Mouse (Mus musculus): ENCODE measurements around the gene Sowaha.
A peak's percentile ranks its signal among the peaks of the same experiment; 100 is the strongest.

Gene Sowaha

DNA sequence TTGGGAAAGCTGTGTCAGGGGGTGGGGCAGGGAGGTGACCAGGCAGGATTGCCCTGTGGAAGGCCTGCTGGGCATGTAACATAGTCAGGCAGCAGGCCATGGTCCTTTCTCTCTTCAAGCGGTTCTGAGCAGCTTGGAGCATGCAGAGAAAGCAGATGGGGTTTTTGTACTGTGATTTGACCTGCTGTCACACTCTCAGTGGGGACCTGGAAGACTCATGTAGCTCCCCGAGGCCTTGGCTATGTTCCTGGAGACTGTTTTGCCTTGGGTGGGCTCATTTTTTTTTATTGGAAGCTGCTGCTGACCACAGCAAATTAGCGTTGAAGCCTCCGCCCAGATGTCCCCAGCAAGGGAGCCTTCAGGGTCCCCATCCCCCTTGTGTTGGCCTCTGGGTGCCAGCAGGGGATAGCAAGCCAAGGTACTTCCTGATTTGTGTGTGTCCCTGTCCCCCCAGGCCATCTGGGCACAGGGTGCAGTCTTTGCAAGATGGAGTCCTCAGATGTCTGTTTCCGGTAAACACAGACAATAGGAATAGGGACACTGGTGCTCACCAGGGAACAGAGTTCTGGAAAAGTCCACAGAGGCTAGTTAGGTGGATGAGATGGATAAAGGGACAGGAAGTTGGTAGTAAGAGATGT is 25.1 kb upstream of the Sowaha start:
- DNase-seq (ENCODE audit: extremely low read depth, low read depth) = no peak

DNA sequence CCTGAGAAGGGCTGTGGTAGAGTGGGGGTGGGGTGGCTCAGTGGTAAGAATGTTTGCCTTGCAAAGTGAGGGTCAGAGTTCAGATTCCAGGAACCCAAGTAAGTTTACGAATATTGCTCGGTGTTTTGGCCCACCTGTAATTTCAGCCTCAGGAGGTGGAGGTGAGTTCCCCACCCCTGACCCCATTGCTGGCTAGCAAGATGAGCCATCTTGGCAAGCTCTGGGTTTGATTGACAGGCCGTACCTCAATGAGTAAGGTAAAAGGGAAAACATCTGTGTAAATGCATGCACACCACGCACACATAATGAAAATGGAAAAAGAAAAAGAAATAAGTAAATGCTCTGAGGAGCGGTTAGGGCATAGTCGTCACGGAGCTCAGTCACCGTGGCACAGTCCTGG is 24.3 kb upstream of the Sowaha start:
- no peak for DNase-seq (ENCODE audit: extremely low read depth, low read depth)

DNA sequence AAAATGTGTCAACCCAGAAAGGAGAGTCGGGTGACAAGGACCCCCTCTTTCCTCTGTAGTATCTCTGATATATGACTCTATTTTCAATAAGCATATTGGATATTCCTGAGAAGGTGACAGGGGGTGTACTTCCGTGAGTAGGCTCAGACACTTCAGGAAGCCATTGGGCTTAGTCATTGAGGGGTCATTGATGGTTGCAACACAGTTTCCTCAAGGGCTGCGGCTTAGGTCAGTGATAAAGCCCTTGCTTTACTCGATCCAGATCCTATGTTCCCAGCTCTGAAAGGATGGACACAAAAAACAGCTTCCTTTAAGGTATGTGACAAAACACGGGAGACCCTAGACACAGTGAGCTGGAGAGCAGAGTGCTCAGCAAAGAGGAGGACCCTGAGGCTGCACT is 23.7 kb upstream of the Sowaha start:
- DNase-seq (ENCODE audit: extremely low read depth, low read depth) = no peak

DNA sequence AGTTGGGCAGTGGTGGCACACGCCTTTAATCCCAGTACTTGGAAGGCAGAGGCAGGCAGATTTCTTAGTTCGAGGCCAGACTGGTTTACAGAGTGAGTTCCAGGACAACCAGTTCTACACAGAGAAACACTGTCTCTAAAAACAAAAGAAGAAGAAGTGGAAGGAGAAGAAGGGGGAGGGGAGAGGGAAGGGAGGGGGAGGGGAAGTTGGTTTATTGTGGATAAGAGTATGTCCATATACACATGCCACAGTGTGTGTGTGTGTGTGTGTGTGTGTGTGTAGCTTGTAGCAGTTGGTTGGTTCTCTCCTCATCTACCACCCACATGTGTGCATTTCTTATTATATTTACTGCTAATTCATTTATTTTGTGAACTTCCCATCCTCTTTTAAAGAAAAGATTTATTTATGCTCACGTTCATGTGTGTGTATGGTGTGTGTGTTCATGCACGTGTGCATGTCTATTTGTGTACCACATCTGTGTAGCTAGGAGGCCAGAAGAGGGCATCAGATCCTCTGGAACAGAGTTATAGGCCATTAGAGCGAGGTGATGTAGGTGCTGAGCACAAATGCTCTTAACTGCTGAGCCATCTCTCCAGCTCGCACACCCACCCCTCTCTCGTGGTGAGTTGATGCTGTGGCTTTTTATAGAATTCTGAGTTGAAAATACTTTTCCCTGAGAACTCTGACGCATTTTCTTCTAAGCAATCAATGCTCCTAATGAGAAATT is 22.1 kb upstream of the Sowaha start:
- no peak for DNase-seq (ENCODE audit: extremely low read depth, low read depth)

DNA sequence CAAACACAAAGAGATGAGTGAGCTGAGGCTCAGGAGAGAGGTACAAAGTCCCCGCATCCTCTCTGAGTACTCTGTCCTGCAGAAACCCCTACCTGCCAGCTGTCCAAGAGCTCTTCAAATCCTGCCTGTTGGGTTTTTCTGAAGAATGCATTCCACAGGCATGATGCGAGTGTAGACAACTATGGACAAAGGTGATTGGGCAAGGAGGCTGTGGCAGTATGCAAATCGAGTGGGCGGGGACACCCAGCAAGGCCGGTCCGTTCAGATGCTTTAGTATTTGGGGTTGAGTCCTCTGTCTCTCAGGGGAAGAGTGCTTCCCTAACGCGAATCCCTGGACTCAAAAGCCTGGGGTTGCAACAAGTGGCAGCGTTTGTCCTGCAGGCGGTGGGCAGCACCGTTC is 20.5 kb upstream of the Sowaha start:
- DNase-seq (ENCODE audit: extremely low read depth, low read depth) = no peak

DNA sequence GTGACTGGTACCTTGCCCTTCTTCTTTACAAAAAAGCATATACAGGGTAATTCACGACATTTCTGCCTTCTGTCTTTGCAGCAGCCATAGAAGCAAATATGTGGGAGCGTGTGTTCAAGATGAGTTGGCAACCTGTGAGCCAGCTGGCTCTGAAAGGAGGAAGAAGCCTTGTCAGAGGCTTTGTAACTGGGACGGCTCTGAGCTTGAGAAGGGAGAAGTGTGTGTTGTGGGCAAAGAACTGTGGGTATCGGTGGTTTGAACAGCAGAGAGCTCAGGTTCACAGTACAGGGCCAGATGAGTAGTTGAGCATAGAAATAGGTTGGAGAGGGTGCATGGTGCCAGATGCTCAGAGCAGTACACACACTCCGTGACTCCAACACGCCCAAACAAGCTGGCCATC is 16.9 kb upstream of the Sowaha start:
- DNase-seq (ENCODE audit: extremely low read depth, low read depth) = no peak

DNA sequence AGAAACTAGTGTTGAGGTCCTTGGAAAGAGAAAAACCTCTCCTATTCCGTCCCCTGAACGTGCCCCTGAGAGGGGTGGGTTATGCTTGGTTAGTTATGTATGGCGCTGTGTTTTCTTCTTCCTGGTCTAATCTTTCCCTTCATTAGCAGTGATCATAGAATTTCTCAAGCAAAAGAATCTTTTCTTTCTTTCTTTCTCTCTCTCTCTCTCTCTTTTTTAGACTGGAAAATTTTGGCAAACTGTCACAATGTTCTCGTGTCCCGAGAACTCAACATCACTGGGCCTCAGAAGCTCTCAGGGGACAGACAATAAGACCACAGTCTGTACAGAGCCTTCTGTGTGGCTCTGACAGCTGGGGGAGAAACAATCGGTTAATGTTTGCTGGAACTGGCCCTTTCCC is 15.3 kb upstream of the Sowaha start:
- no peak for DNase-seq (ENCODE audit: extremely low read depth, low read depth)

DNA sequence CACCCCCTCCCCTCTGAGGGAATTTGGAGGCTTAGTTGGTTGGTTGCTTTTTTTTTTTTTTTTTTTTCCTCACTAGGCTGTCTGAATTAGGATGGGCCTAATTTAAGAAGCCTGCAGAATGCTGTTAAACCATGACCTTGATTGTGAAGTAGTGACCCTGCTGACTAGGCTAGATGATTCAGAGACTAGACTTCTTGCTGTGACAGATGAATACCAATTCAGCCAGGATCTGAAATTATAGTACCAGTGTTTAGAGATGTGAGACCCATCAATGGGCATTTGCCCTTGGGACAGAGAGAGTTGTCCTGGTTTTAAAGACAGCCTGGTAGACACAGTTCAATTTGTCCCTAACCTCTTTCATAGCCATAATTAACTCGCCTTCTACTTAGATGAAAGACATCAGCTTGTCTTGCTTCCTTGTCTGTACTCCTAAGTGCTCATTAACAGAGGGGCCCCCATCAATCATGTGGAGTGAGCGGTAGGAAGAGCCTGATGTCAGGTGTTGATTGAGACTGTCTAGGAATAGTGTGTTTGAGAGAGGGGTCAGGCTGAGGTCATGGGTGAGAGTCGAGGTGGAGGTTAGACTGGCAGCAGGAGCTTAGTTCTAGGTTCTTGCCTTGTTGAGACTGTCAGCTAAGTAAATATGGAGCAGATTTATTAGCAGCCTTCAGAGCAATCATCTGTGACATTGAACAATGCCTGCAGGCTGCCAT is 13.3 kb upstream of the Sowaha start:
- no peak for DNase-seq (ENCODE audit: extremely low read depth, low read depth)

DNA sequence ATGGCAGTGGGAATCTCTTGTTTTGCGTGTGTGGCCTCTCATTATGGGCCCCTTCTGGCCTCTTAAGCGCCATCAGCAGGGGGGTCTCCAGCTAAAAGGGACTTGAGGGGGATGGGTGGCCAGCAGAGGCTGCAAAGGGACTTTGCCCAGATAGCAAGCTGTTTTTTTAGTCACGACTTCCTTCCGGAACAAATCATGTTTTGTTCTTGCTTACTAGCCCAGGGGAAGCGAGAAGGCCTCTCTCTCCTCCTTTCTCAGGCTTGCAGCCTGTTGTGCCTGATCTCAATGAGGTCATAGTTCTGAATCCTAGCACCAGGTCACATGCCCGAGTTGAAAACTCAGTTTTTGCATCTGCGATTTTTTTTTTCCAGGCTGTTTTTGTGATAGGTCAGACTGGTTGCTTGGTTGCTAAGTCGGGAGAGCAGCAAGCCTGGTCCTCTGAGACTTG is 11.9 kb upstream of the Sowaha start:
- DNase-seq (ENCODE audit: extremely low read depth, low read depth) = no peak

DNA sequence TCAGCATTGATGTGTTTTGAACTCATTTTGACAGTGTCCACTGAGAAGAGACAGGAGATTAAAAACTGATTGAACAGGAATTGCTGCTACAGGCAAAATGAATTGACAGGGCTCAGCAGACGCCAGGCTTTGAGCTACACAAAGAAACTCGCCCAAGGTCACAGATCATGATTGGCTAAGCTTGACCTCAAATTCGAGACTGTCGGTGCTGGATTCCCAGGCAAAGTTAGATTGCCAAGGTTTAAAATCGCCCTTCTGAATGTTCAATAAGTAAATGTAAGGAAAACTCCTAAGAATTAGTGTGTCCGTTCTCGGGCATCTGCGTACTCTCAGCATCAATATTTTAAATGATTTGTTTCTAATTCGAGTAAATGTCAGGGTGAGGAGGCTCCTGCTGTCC is 9.3 kb upstream of the Sowaha start:
- no peak for DNase-seq (ENCODE audit: extremely low read depth, low read depth)

DNA sequence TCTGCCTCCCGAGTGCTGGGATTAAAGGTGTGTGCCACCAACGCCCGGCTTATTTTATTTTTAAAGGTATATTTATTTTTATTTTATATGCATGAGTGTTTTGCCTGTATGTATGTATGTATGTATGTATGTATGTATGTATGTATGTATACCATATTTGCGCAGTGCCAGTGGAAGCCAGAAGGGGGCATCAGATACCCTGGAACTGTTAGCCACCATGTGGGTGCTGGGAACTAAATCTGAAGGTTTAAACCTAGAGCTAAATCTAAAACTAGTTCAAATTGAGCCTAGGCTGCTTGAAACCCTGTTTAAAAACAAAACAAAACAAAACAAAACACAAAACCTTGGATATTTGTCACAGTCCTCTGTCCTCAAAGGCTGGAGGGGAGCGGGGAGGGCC is 8.9 kb upstream of the Sowaha start:
- no peak for DNase-seq (ENCODE audit: extremely low read depth, low read depth)

DNA sequence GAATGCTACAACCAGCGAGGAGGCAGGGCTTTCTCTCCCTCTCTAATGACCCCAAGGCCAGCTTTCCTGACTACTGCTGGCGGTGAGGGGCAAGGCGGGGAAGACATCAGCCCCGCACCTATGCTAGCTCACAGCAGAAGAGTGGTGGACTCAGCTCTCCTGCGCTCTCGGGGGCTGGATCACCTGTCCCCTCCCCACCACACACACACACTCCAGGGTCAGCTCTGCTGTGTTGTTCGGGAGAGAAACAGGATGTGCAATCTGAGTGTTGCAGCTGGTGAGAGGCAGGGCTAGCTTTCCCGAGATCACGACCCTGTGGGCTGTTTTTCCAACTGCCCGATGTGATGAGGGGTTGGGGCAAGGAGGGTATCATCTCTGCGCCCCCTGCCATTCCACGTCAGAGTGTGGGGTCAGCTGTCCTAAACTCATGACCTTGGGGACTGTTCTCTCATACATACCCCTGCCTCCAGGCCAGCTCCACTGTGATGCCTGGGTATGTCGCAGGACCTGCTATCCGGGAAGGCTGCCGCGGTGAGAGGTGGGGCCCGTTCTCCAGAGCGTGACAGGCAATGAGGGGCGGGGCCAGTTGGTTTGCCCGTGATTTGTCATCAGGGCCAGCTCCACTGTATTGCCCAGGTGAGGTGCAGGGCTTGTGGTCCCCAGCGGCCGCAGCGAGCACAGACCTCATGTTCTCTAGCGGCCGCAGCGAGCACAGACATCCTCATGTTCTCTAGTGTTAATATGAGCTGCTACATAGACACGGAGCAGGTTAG is 6.9 kb upstream of the Sowaha start:
- DNase-seq (ENCODE audit: extremely low read depth, low read depth) = no peak

DNA sequence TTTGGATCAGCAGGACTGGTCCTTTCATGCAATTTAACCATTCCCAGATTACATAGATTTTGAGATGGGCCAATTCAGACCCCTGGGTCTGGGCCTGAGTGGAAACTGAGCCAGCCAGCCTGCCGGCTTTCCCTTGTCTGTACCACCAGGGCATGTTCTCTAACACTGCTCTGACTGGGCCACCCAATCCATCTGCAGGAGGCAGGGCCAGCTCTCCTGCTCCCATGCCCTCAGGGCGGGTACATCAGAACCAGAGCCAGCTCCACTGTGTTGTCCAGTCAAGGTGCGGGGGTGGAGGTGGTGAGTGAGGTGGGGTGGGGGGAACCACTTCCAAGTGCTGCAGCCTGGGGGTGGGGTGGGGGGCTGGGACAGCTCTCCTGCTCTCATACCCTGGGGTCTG is 6.3 kb upstream of the Sowaha start:
- DNase-seq (ENCODE audit: extremely low read depth, low read depth) = no peak

DNA sequence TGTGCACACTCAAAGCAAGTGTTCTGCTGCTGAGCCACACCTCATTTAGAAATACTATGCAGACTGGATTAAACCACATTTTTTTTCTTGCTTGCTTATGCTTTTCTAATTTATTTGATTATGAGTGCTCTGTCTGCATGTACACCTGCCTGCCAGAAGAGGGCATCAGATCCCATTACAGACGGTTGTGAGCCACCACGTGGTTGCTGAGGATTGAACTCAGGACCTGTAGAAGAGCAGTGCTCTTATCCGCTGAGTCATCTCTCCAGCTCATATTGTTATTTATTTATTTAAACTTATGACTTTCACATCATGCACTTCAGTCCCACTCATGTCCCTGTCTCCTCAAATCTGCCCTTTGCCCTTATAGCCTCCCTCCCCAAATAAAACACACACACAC is 5.6 kb upstream of the Sowaha start:
- no peak for DNase-seq (ENCODE audit: extremely low read depth, low read depth)

DNA sequence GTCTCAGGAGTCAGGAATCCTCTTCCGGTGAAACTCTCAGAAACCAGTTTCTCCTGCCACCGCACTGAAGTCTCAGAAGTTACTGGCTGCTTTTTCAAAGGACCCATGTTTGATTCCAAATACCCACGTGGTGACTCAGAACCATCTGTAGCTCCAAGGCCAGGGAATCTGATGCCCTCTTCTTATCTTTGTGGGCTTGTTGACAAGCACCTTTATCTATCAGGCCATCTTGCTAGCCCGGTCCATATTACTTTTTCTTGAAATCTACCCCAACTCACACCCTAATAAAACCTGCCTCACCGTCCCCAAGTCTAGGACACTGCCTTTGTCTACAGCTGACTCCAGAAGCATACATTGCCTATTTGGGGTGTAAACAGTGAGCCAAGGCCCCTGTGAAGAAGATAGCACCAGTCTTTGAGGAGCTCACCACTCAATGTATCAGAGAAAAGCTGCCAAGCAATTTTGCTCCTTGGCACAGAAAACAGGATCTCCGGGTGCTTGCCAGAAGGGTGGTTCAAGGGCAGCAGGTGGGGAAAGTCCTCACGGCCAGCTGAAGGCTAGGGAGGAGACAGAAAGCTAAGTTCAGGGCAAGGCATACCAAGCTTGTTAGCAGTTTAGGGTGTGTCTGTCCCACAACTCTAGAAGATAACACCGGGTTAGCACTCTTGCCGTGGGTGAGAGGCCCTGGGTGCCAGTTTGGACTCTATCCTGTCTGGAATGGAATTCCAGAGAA is 3.3 kb upstream of the Sowaha start:
- DNase-seq (ENCODE audit: extremely low read depth, low read depth) = peak; percentile 56

DNA sequence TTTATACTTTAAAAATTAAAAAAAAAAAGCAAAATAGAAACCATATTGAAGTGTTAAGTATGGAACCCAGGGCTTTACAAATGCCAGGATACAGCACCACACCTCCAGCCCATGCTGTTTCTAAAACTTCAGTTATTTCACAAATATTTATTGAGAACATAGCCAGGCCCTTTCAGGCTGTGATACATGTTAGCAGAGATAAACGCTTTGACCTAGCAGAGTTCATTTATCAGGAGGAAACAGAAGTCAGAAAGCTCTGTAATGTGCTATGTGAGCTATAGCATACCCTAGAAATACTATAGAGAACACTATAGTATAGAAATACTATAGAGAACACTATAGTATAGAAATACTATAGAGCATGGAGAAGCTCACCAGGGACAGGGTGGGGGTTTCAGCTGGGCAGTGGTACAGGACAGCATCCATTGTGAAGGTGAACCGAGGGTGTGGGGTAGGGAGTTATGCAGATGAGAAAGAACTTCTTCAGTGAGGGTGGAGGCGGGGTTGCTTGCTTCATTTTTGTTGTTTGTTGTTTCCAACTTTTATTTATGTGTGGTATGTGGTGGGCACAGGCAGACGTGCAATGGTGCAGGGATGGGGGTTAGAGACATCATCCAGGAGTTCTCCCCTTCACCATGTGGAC is 1.1 kb upstream of the Sowaha start:
- peak; percentile 90 for DNase-seq (ENCODE audit: extremely low read depth, low read depth)

DNA sequence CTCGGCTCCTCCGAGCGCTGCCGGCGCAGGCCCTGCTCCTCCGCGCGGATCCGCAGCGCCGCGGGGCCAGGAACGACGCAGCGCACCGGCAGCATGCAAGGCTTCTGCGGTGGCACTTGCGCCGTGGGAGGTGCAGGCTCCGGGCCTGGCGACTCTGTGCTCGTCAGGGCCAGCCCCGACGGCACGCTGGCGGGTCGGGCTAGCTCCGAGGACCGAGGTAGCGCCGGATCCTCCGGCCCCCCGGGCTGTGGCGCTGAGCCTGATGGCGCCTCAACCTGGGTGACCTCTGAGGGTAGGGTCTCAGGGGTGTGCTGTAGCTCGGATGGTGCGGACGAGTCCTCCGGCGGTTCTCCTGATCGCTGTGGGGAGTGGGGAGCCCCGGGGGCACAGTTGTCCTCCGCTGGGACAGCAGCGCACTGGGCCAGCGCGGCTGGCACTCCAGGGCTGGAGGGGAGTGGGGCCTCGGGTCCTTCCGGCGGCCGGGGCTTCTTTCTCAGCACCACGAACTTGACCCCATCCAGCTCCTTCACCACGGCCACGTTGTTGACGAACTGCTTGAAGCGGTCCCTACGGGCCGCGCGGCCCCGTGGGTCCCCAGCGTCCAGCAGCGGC is 797 bp downstream of the Sowaha start:
- DNase-seq (ENCODE audit: extremely low read depth, low read depth) = no peak

DNA sequence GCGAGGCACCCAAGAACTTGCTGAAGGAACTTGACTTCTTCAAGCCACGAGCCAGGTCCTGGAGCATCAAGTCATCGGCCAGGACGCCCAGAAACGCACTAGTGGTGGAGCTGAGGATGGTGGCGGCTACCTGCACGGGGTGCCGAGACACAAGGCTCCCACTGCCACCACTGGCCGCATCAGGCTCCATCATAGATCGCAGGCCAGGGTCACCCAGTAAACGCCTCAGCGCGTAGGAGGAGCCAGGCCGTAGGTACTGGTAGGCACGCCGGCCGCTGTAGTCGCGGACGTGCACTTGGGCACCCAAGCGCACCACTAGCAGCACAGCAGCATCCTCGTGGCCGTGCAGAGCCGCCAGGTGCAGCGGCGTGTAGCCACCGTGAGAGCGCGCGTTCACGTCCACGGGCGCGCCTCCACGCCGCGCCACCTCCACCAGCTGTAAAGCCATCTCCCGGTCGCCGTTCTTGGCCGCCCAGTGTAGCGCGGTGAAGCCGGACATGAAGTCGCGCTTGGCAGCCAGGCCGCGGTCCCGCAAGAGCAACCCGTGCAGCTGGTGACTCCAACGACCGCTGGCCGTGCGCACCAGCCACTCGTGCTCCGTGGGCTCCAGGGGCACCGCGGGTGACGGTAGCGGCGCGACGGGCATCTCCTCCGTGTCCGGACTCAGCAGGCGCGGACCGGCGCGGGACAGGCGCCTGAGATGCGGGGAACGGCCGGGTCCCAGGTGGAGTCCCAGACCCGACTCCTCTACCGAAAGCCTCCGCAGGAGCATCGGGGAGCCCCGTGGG is 1.5 kb downstream of the Sowaha start:
- no peak for DNase-seq (ENCODE audit: extremely low read depth, low read depth)

DNA sequence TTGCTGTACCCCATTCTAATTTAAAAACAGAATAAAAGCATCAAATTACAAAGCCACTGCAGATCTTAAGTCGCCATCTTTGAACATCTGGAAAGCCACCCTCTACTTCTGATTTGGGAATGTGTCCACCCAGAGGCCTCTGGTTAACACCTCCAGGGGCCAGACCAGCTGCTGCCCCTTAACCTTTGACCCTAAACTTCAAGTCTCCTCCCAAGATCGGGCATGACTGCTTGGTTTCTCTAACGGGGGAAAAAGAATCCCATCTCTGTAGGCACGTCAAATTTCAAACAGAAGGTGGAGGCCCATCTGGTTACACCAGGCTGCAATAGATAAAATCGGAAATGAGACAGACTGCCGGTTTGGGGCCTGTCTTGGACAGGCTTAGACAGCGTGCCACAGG is 2.2 kb downstream of the Sowaha start:
- DNase-seq (ENCODE audit: extremely low read depth, low read depth) = no peak

DNA sequence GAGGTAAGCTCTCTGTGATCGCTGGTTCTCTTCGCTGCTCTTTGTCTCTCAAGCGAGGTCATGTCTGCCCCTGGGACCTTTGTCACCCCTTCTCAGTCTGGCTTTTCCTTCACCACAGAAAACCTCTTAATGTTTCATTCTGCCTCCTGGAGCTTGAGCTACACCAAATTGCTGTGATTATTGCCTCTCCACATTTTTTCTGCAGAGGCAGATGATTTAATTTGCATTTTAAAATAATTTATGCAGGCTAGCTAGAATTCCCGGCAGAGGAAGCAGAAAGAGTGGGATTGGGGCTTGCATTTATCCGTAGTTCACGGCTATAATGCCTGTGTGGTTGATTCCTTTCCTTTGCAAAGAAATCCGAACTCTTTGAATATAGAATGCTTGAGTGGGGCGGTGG is 4.5 kb downstream of the Sowaha start:
- no peak for DNase-seq (ENCODE audit: extremely low read depth, low read depth)

All from MEL-GATA-1-ER (cell line).